Mouse (Mus musculus) liver, postnatal 0 days (tissue): ENCODE data around the gene Tex48. TPM values are rescaled to one million over a fixed set of nuclear protein-coding genes. Genes with fewer than 3 reads are reported as not detected.

Experiments used
- ATAC-seq: fragments of 200-750 bp; cut with Nextera tagmentation; 2 replicates; pipeline ENCODE4 v1.8.0; 2017; ENCODE audit warnings: mild to moderate bottlenecking, moderate library complexity
- DNase-seq: peaks from one replicate; pipeline ENCODE4 v3.0.0-alpha.2; 2016
- H3K27ac ChIP-seq: fragments of 300-500 bp; sonication (generic); 2 replicates; pipeline ENCODE4 v1.5.1; 2014; ENCODE audit warnings: antibody characterized with exemption, moderate library complexity, mild to moderate bottlenecking, low read depth
- H3K27me3 ChIP-seq: fragments of 300-500 bp; sonication (generic); 2 replicates; pipeline ENCODE4 v1.6.1; 2014; ENCODE audit warnings: low read length, control low read depth, mixed read lengths; ENCODE audit not compliant: insufficient read depth
- H3K36me3 ChIP-seq: fragments of 300-500 bp; sonication (generic); replicated peaks from 2 replicates; pipeline ENCODE4 v1.6.1; 2014; ENCODE audit warnings: mild to moderate bottlenecking, control low read depth, low read length, moderate library complexity, mixed read lengths; ENCODE audit not compliant: insufficient read depth
- H3K4me1 ChIP-seq: fragments of 300-500 bp; sonication (generic); 2 replicates; pipeline ENCODE4 v1.6.1; 2014; ENCODE audit warnings: antibody characterized with exemption, mild to moderate bottlenecking, control low read depth; ENCODE audit not compliant: insufficient read depth
- H3K4me2 ChIP-seq: fragments of 300-500 bp; sonication (generic); 2 replicates; pipeline ENCODE4 v1.6.1; 2014; ENCODE audit warnings: low read depth, mild to moderate bottlenecking, low read length, moderate library complexity, mixed read lengths
- H3K4me3 ChIP-seq: fragments of 300-500 bp; sonication (generic); 2 replicates; pipeline ENCODE4 v1.5.1; 2014; ENCODE audit warnings: low read depth, low read length
- H3K9ac ChIP-seq: fragments of 300-500 bp; sonication (generic); replicated peaks from 2 replicates; pipeline ENCODE4 v1.6.1; 2014; ENCODE audit warnings: mild to moderate bottlenecking, moderate library complexity
- H3K9me3 ChIP-seq: fragments of 300-500 bp; sonication (generic); 2 replicates; pipeline ENCODE4 v1.6.1; 2016; ENCODE audit warnings: mild to moderate bottlenecking, control low read depth, low read length, mixed read lengths
- CTCF ChIP-seq: sonication (generic); IDR thresholded peaks from 2 replicates; pipeline ENCODE4 v1.5.1; 2016; ENCODE audit warnings: antibody characterized with exemption, low read depth
- EP300 ChIP-seq: IDR thresholded peaks from 2 replicates; pipeline ENCODE4 v1.6.1; 2016; ENCODE audit warnings: antibody characterized with exemption, low read depth, mild to moderate bottlenecking
- WGBS: fragments of 180-500 bp; shearing (Covaris S2); extraction: QIAGEN DNeasy Blood & Tissue Kit; methylation state at CpG from one replicate; pipeline ENCODE4 v1.1.7; 2014; ENCODE audit not compliant: insufficient replicate concordance; 5-methylcytosine and 5-hydroxymethylcytosine counted together
- polyA plus RNA-seq: library from polyadenylated mRNA; unstranded; fragments of >200 nt; fragmentation: Nextera tagmentation; extraction: Ambion mirVana; gene quantifications from 2 replicates; pipeline ENCODE4 v1.2.1, GENCODE M21; 2015

The Tex48 gene
- not detected in 2 replicates for polyA plus RNA-seq

DNA sequence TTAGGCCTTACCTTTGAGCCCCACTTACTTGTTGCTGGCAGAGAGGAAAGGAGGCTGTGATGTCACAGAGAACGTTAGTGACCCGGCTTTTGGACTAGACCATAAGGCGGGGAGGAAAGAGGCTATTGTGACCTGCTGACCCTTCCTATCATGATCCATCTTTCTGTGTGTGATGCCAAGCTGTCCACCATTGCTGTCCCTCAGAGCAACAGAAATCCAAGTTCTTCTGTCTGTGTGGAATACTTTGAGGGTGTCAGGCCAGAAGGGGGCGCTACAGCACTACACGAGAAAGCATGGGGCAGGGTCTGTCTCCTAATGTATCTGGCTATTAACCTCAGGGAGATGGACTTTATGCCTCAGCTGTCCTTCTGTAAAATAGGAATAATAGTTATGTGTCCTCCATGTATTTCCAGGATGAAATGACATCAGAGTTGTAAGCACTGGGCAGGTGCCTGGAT is at the start of gene Tex48:
Gene Tex48 (minus strand): TSS at position 51 of the 458 bp plus-strand sequence.
- no peak within 1 kb of the TSS for H3K9ac ChIP-seq
- ATAC-seq (no peak), DNase-seq (peak; percentile 52)
- no peaks in the 10 kb centered on the region for H3K4me1 ChIP-seq
- TF ChIP-seq EP300 (no peak), CTCF (peak; percentile 64)
- no peak within 1 kb of the TSS for H3K27ac ChIP-seq
- no peaks in the 10 kb centered on the region for H3K36me3 ChIP-seq
- no peak within 1 kb of the TSS for H3K4me3 ChIP-seq
- H3K9me3 ChIP-seq: no peaks in the 10 kb centered on the region
- no peak within 1 kb of the TSS for H3K4me2 ChIP-seq
- H3K27me3 ChIP-seq: no peaks in the 10 kb centered on the region
- 48% methylated on average over 5 of the region's 5 CpGs for WGBS

GRCm38 (mm10) chr4:63668255-63668654 is 46.0 kb upstream of the Tex48 start:
- TF ChIP-seq CTCF (no peak), EP300 (no peak)
- ATAC-seq (no peak), DNase-seq (no peak)
- H3K4me2 ChIP-seq: no peak overlapping the region
- no peaks in the 10 kb centered on the region for H3K36me3 ChIP-seq
- 35% methylated on average over 4 of the region's 4 CpGs for WGBS
- no peaks in the 10 kb centered on the region for H3K9me3 ChIP-seq
- no peak overlapping the region for H3K4me3 ChIP-seq
- no peak overlapping the region for H3K27ac ChIP-seq
- H3K4me1 ChIP-seq: no peaks in the 10 kb centered on the region
- no peaks in the 10 kb centered on the region for H3K27me3 ChIP-seq
- H3K9ac ChIP-seq: no peak overlapping the region

DNA sequence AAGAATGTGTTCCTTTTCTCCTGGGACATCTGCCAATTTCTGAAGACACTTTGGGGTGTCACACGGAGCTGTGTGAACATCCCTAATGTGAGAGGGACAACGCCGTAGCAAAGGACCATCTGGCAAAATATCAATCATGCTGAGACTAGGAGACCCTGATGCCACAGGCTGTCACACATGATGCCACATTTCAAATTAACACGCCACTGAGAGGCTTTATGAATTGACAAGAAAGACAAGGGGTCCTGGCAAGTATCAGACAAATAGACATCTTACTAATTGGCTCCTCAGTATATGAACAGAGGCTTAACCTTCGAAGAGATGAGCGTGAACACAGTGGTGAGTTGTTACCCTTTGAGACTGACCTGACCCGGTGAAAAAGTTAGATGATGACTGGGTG is 43.5 kb upstream of the Tex48 start:
- no peak overlapping the region for H3K4me2 ChIP-seq
- H3K9ac ChIP-seq: no peak overlapping the region
- no peaks in the 10 kb centered on the region for H3K4me1 ChIP-seq
- no peaks in the 10 kb centered on the region for H3K27me3 ChIP-seq
- H3K9me3 ChIP-seq: no peaks in the 10 kb centered on the region
- H3K4me3 ChIP-seq: no peak overlapping the region
- H3K27ac ChIP-seq: no peak overlapping the region
- TF ChIP-seq EP300 (no peak), CTCF (no peak)
- WGBS: 80% methylated on average over 7 of the region's 7 CpGs
- no peaks in the 10 kb centered on the region for H3K36me3 ChIP-seq
- no peak for ATAC-seq
- DNase-seq: no peak

DNA sequence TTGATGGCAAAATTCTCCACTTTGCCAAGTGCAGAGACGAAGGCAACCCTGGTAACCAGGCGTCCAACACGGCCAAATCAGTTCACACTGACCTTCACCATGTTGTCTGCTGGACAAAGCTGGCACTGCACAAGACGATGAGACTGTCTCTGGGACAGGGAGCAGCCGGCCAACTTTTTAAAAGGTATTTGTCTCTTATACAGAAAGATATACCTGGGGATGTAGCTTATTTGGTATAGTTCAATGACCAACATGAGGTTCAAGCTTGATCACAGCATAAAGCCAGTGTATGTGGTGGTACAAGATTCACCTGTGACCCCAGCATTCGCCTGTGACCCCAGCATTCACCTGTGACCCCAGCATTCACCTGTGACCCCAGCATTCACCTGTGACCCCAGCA is 41.1 kb upstream of the Tex48 start, which contains the start of gene Gm11214:
Gene Gm11214 (minus strand): TSS at position 101 of the 400 bp plus-strand sequence.
- H3K4me2 ChIP-seq: no peak within 1 kb of the TSS
- TF ChIP-seq EP300: no peak
- TF ChIP-seq CTCF: no peak
- H3K27ac ChIP-seq: no peak within 1 kb of the TSS
- no peaks in the 10 kb centered on the region for H3K9me3 ChIP-seq
- no peak within 1 kb of the TSS for H3K9ac ChIP-seq
- no peaks in the 10 kb centered on the region for H3K27me3 ChIP-seq
- no peak for DNase-seq
- H3K4me1 ChIP-seq: no peaks in the 10 kb centered on the region
- no peak for ATAC-seq
- no peak within 1 kb of the TSS for H3K4me3 ChIP-seq
- no peaks in the 10 kb centered on the region for H3K36me3 ChIP-seq
- 77% methylated on average over 6 of the region's 6 CpGs for WGBS

DNA sequence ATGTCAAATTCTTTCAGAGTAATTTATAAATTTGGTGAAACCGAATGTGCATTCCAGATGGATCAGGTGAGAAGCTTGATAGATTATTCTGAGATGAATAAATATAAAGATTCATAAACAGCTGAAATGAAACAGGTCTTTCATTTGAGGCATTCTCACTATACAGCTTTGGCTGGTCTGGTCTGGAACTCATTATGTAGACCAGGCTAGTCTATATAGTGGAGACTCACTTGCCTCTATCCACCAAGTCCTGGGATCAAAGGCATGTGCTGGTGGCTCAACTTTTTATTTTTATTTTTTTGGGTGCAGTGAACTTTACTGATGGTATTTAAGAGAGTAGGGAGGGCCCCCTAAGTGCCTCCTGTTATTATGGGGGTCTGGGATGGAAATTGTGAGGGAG is 39.6 kb upstream of the Tex48 start:
- Histone ChIP-seq H3K27me3 (no peaks in the 10 kb centered on the region), H3K4me2 (no peak overlapping the region), H3K27ac (no peak overlapping the region), H3K4me3 (no peak overlapping the region), H3K9ac (no peak overlapping the region), H3K9me3 (no peaks in the 10 kb centered on the region), H3K4me1 (no peaks in the 10 kb centered on the region), H3K36me3 (no peaks in the 10 kb centered on the region)
- ATAC-seq: no peak
- TF ChIP-seq CTCF: no peak
- no peak for TF ChIP-seq EP300
- 80% methylated on average over 1 of the region's 1 CpGs for WGBS
- DNase-seq: no peak

DNA sequence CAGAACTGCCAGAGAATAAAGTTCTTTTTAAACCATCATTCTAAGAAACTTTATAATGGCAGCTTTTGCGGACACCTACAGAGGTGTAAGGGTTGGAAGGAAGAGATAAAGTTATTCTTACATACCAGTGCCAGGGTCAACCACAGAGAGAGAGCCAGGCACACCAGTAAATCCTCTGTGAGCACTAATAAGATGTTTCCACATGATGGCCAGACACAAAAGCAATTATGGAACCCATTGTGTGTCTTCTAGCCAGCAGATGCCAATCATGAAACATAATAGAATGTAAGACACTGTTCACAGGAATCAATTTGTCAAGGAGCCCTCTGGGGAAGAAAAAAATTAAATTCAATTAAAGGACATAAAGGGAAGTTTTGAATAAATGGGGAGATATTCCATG is 39.2 kb upstream of the Tex48 start:
- Histone ChIP-seq H3K27ac (no peak overlapping the region), H3K4me1 (no peaks in the 10 kb centered on the region), H3K9me3 (no peaks in the 10 kb centered on the region), H3K27me3 (no peaks in the 10 kb centered on the region), H3K36me3 (no peaks in the 10 kb centered on the region), H3K9ac (no peak overlapping the region), H3K4me3 (no peak overlapping the region), H3K4me2 (no peak overlapping the region)
- ATAC-seq (no peak), DNase-seq (no peak)
- TF ChIP-seq EP300 (no peak), CTCF (no peak)
- WGBS: 79% methylated on average over 1 of the region's 1 CpGs

DNA sequence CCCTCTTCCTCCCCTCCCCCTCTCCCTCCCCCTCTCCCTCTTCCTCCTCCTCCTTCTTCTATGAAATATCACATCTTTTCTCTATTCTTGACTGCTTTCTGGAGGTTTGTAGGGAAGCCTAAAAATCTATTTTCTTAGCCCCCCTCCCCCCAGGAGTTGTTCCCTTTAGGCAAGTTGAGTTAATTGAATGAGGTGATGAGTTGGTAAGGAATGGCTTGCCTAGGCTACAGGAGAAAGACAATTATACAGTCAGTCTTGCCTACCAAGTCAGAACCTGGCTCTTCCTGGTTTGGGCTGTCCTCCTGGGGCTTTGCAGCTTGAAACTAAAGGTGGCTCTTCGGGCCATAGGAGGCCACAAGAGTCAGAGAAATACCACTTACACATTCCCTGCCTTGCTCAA is 37.5 kb upstream of the Tex48 start:
- Histone ChIP-seq H3K4me2 (no peak overlapping the region), H3K27me3 (no peaks in the 10 kb centered on the region), H3K9me3 (no peaks in the 10 kb centered on the region), H3K27ac (no peak overlapping the region), H3K9ac (no peak overlapping the region), H3K36me3 (no peaks in the 10 kb centered on the region), H3K4me3 (no peak overlapping the region), H3K4me1 (no peaks in the 10 kb centered on the region)
- TF ChIP-seq CTCF (no peak), EP300 (no peak)
- ATAC-seq (no peak), DNase-seq (no peak)
- 45% methylated on average over 1 of the region's 1 CpGs for WGBS
